Mouse (Mus musculus) embryo, embryonic 11 days (tissue): Measurements from ENCODE around the gene Phb2.

Source experiments
- DNase-seq: peaks from one replicate; pipeline ENCODE4 v3.0.0-alpha.2; 2015

Phb2 gene

DNA sequence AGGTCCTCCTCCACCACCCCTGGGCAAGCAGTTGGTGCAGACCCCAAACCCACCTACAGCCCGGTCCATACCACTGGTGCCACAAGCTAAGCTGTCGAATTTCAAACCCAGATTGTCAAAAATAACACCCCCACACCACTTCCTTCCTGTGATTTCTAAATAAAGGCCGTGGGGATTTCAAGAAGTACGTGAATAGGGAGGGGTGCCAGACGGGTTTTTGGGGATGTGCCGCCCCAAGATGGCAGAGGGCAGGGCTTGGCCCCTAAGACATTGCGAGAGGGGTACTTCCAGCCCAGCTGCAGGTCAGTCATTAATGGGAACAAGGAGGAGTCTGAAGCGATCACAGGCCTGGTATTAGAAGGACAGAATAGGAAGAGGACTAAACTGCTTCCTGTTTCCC is 11.4 kb downstream of the Phb2 start:
- DNase-seq = no peak

DNA sequence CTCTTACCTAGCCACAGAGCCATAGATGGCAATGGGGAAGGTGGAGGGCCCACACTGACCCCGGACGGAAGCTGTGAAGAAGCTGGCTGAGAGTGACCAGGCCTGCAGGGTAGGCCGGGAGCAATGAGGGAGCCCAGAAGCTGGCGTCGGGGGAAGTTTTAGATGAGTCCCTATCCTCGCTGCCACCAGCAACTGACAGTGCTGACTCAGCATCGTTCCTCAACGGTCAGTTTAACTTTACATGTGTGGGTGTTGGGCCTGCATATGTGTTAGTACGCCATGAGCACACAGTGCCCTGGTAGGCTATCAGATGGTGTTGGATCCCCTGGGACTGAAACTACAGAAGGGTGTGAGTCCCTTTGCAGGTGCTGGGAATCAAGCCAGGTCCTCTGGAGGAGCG is 12.3 kb downstream of the Phb2 start:
- DNase-seq = no peak

DNA sequence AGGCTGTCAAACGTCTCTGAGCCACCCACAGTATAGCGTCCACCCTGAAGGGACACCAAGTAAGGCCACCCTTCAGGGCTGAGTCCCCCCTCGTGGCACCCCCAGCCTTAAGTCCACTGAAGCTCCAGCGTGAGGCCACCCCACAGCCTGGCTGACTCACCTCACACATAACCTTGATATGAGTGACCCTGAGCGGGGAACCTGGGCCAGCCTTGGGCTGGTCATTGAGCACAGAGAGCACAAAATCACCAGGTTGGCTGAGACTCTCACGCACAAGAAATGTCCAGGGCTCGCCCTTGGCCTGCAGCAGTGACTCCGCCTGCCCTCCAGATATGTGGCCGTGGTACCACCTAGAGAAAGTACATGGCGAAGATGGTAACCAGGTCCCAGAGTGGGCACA is 16.5 kb downstream of the Phb2 start:
- no peak for DNase-seq

DNA sequence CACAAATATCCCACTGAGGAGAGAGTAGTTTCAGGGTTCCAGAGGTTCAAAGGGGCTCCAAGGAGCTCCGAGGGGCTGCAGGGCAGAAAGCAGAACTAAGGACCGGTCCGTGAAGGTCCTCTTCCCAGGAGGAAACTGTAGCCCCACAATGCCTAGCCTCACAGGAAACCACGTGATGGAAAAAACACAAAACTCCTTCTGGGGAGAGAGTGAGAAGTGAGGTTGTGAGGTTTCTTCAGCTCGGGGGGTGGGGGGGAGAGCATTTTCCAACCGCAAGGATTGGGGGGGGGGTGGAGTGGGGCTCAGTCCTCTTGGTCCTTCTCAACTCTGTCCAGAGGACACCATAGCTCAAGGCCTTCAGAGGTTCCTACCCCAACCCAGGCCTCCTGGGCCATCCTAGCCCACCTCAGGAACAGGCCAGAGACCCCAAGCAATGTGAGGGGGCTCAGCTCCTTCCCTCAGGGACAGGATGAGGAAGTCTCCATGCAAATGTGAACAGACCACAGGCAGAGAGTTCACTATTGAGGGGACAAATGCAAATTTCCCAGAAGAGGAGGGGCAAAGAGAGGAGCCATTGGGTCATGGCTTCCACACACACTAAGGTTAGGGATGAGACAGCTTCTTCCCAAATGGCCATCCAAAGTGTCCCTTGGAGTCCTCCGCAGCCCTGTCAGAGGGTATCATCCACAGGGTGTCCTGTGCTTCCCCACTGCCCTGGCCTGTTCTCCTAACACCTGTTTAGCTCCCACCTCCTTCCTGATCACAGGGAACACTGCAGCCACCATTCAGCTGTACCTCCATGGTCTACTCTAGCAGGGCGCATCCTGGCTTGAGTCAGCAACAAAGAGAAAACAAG is 17.9 kb downstream of the Phb2 start:
- DNase-seq = no peak

DNA sequence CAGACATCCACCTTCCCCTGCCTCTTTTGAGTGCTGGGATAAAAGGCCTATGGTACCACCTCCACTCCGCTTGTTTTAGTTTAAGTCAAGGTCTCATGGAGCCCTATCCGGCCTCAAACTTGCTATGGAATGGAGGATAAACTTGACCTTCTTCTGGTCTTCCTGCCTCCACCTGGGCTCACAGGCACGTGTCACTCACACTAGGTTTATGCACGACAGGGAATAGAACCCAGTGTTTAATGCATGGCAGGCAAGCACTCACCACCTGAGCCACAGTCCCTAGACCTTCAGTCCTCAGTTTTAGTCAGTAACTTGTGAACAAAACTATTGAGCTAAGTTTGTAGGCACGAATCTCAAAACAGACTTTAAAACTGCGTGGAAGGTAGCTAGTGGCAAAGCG is 18.9 kb downstream of the Phb2 start:
- DNase-seq = no peak

DNA sequence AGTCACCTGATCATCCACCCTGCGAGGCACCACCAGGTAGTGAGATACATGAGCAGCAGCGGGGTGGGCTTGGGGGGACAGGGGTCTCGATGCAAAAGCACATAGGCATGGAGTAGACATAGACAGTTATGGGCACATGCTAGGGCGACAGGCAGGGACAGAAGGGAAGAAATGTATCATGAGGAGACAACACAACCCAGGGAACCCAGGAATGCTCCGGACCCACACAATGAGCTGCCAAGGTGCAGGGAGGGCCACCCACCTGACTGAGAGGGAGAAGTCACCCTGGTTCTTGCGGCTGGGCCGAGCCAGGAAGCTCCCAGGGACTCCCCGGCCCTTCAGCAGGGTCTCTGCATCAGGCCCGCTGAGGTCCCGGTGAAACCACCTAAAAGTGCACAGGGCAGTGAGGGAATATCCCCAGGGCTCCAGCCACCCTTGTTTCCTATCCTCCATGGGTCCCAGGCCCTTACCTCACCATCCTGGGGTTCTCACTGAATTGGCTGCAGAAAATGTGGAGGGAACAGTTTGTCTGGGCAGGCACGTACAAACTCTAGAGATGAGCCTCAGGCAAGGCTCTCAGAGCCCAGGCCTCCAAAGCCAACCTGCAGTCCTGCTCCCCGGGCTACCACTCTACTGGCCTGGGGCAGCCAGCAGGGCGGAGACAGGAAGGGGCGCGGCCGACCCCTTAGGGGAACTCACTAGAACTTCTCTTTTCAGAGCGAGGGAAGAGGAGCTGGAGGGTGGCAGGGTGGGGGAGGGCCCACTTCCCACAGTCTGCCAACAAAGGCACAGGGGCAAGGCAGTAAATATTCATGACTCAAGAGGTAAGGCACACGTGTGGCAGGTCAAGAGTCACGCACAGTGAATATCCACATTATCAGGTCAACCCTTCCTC is 20.6 kb downstream of the Phb2 start:
- DNase-seq = peak; percentile 37

DNA sequence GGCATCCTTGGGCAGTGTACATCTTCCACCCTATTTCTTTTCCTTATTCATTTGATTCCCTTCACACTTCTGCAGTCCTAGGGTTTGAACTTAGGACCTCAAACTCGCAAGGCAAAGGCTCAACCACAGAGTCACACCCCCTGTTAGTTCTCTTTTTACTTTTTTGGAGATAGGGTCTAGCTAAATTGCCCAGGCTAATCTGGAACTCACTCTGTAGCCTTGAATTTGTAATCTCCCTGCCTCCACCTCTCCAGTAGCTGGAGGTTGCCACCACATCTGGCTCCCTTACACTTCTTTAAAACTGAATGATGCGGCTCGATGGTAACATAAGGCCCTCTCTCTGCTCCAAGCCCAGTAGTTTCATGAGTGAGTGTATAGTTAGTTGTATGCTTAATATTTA is 22.3 kb downstream of the Phb2 start:
- no peak for DNase-seq

DNA sequence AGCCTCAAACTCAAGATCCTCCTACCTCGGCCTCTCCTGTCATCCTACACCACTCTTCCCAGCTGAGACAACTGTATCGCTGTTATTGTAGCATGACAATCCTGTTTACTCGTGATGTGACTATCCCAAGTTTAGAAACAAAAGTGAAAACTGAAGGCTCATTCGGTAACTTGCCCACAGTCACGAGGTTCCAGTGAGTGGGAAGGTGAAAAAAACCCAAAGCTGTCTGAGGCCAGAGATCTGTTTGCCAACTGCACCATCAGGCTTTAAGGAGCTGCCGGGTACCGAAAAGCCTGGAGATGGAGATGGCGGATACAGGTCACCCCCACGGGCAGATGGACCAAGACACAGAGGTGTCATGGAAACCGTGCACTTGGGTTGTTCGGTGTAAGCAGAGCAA is 24.9 kb downstream of the Phb2 start:
- DNase-seq = no peak

DNA sequence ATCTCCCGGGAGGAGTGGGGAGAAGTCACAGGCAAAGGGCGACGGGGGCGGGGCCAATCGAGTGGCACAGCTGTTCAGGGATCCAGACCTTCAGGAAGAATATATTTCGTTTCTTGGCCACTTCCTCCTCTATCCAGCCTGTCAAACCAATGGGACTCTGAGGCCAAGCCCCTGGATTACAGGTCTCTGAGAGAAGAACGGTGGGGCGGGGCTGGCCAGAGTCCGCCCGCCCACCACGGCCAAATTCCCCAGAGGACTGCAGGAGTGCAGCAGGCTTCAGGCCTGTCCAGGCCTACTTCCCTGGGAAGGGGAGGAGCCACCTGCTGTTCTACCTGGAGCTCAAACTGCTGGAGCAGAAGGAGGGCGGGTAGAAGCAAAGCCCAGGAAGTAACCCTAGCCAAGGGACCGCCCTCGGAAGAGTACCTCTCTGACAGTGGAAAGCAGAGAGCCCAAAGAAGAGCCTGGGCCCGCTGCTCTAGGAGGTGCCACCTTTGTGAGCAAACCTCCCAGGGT is 26.4 kb downstream of the Phb2 start, which contains the start of gene Ptpn6:
Gene Ptpn6, minus strand, starts transcription at position 204 of the 513 bp plus-strand sequence.
- peak; percentile 65 for DNase-seq

DNA sequence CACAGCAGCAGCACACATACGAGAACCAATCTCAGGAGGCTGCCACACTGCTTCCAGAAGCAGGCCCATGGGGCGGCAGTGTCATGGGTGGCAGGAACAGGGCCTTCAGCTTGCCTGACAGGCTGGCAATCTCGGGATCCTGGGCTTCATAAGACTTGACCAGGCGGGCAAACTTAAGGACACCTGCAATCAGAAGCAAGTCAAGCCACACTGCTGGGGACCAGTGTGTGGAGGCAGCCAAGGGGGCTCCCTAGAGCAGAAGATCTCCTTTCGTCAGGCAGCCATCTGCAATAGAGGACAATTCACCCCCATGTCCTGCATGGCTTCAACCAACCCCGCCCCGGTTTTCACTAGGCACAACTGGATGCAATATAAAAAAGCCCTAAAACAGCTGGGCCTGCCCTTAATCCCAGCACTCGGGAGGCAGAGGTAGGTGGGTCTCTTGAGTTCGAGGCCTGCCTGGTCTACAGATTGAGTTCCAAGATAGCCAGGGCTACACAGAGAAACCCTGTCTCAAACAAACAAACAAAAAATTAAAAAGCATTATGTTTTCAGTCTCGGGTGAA is 27.2 kb downstream of the Phb2 start:
- no peak for DNase-seq

DNA sequence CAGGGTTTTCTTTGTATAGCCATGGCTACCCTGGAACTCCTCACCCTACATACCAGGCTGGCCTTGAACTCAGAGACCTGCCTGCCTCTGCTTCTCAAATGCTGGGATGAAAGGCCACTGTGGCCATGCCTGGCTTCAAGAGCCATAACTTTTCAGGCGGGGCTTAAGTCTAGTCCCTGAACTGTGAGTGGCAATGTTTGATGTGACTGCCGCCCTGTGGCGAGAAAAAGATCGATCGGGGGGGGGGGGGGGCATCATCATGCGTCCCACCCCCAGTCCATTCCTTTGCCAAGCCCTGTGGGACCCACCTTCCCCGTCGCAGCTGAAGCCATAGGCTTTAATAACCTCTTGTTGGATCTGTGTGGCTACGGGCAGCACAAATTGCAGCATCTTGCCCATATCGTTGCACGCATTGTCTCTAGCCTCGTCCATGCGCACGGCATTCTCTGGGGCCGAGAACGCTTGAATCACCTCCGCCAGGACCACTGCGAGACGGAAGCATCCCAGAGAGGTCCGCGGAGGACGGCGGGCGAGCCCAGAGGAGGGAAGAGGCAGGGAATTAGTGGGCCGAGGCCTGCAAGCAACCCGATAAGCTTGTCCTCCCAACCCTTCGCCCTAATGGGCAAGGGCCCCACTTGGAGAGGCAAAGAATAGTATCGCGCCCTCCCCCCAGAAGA is 28.2 kb downstream of the Phb2 start:
- peak; percentile 81 for DNase-seq

DNA sequence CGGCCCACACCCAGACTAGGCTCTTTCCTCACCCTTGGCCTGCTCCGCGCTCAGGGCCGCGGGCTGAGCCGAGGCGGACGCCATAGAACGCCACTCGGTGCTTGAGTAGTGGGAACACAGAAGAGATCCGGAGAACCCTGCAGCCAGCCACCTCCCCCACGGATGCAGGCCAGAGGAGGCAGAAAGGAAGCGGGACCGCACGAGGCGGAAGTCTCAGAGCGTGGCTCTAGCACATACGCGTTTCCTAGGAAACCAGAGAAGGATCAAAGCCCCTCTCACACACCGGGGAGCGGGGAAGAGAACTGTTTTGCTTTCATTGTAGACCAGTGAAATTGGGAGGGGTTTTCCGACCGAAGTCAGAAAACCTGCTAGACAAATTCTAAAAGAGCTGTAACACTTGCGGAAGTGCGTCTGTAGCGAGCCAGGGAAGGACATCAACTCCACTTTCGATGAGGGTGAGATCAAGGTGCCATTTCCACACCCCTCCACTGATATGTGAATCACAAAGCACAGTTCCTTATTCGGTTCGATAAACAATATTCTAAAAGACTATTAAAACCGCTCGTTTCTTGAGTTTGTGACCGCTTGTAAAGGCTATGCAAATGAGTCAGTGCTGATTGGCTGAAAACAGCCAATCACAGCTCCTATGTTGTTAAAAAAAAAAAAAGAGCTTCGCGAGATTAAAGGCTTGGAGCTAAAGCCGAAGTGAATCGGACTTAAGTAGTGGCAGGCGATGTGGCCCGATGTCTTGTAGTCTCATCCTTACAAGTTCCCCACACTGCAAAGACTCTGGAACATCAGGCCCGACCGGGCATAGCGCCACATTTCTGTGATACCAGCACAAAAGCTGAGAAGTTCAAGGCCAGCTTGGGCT is 29.0 kb downstream of the Phb2 start, which contains the start of gene Grcc10:
Gene Grcc10, minus strand, starts transcription at position 487 of the 874 bp plus-strand sequence.
- peak; percentile 97 for DNase-seq

DNA sequence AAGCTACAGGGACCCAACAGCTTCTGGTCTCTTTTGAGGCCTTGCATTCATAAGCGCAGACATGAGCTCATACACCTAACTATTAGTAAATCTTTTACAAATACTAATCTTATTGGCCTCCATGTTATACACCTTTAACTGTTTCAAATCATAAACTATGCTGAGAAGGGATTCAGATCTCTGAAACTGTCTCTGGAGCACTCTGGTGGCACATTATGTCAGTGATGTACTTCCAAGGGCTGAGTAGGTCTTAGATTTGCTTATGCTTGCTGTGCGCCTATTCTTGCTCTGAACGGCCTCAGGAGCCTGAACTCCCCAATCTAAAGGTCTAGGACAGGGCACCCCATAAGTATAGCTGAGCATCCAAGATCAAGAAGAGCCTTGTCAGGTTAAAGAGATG is 29.7 kb downstream of the Phb2 start:
- DNase-seq = no peak

DNA sequence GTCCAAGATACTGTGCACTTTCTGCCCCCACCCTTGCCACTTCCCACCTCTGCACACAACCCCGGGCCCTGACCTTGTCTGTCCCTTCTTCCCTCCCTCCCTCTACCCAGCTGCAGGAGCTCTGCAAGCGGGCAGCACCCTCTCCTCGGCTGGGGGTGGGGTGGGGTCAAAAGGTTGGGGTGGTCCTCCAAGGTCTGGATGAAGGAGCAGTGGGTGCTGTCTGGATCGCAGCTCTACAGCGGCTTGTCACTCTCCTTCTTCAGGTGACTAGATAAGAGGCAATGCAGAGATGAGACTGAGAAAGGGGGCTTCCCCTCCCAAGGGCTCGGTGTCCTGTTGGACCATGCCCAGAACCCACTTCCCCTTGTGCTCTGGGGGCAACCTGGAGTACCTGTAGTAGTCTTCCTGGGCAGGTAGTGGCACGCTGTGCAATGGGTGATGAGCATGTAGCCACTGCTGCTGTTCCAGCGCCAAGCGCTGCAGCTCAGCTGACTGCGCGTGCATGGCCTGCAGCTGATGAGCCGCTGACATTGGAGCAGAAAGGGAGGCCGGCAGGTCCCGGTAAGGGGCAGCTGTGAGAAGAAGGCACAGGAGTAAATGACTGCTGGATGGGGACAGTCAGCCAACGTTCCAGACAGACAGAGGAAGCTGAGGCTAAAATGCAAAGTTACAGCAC is 30.8 kb downstream of the Phb2 start:
- DNase-seq = no peak

DNA sequence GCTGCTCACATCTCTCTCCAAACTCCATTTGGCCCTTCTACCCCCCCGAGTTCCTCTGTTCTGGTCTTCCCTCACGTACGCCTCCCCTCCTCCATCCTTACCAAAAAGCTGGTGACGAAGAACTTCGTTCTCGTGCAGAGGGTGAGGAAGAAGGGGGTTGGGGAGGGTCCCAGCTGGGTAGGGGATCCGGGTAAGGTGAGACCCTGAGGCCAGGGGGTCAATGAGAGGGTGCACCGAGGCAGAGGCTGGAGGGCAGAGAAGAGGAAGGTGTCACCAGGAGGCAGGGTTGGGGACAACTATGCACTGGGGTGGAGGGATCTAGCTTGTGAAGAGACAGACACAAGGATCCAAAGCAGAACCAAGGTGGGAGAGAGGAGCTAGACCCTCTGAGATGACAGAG is 31.5 kb downstream of the Phb2 start:
- DNase-seq = no peak

DNA sequence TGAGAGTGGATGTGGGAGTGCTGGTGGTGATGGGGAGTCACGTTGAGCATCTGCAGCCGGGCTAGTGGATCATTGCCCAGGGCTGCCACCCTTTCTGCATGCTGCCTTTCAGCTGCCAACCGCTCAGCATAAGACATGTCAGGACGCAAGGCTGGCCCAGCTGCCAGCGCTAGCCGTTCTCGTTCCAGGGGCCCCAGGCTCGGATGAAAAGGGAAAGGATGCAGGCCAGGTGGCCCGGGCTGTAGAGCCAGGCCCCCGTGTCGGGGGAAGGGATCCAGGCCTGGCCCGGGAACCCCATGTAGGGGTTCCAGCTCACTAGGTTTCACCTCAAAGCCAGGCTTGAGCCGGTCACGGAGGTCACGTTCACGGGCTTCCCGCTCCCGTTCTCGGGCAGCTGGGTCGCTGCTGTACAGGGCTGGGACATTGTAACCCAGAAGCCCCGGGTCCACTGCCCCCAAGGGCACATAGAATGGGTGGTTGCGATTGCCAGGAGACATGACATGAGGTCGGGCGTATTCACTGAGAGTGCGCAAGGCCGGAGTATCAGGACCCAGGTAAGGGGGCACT is 32.7 kb downstream of the Phb2 start:
- no peak for DNase-seq

DNA sequence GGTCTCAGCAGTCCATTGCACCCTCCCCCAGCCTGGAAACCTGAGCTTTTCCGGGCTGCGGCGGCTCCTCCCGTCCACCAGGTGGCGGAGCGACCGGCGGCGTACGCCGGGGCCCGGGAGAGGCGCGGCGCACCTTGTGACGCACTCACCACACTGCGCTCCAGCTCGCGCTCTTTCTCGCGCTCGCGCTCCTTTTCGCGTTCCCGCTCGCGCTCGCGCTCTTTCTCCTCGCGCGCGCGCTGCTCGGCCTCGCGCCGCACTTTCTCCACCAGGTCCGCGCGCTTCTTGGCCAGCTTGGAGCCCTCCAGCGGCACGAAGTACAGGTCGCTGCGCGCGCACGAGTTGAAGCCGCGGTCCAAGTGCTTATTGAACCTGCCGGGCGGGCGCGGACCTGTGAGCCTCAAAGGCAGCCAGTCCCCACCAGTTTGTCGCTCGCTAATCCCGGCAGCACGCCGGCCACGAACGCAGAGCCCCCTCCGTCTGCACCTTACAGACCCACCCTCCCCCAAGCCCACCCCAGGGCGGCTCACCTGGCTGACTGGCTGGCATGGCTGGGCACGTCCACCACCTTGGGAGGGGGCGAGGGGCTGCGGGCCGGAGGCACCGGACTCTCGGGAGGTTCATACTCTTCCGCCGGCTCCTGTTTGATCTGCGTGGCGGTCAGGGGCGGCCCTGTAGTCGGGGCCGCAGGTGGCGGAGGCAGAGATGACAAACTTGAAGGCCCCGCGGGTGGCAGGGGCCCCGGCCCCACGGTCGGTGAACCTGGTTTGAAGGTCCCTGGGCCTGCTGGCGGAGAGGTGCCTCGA is 33.6 kb downstream of the Phb2 start:
- peak; percentile 99 for DNase-seq

DNA sequence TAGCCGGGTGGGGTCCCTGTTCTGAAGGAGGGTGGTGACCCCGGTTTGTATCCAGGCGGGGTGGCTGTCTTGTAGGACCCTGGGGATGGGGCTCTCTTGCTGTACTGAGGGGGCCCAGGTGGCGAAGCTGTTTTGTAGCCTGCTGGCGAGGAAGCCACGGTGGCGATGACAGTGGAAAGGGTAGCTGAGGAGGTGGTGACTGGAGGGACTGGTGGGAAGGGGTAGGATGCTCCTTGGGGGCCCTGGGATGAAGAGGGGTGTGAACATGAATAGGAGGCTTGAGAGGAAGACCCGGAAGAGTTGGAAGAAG is 34.1 kb downstream of the Phb2 start:
- no peak for DNase-seq

DNA sequence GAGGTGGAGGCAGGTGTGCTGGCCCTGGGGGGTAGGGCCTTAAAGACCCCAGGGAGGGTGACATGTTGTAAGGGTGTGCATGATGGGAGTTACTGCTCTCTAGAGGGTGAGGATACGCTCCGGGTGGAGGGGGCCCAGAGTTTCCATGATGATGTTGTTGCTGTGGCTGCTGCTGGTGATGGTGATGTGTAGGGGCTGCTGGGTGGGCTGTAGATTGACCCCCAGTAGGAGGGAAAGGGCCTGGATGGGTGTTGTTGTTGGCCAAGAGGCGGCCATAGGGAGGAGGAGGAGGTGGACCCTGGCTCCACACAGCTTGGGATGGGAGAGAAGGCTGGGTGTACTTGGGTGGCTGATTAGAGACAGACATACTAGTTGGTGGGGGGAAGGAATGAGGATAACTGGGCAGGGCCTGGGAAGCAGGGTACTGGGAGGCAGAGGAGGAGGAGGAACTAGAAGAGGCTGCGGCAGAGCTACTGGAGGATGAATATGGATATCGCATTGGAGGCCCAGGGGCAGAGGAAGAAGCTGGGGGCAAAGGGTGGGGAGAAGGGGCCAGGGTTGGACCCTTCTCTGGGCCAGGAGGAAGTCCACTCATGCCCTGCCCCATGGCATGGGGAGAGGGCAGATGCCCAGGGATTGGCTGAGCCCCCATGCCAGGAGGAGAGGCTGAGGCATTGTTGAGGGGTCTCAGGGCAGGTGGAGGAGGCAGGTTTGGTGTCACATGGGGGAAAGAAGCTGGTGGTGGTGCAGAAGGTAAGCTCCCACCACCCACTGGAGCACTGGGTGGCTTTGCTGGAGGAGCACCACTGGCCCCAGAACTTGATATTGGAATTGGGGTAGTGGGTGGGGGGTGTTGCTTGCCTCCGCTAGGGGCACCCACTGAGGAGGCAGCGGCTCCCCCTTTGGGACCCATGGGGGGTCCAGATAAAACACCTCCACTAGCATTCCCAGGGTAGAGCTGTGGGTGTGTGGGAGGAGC is 34.8 kb downstream of the Phb2 start:
- DNase-seq = no peak
